Mouse (Mus musculus): ENCODE measurements around the gene Crybb3. TPM values are rescaled to one million over a fixed set of nuclear protein-coding genes. Genes with fewer than 3 reads are reported as not detected.
A peak's percentile ranks its signal among the peaks of the same experiment; 100 is the strongest.

Crybb3 gene
- polyA plus RNA-seq, 1 experiment from 2014 or later = 0.32 TPM

DNA sequence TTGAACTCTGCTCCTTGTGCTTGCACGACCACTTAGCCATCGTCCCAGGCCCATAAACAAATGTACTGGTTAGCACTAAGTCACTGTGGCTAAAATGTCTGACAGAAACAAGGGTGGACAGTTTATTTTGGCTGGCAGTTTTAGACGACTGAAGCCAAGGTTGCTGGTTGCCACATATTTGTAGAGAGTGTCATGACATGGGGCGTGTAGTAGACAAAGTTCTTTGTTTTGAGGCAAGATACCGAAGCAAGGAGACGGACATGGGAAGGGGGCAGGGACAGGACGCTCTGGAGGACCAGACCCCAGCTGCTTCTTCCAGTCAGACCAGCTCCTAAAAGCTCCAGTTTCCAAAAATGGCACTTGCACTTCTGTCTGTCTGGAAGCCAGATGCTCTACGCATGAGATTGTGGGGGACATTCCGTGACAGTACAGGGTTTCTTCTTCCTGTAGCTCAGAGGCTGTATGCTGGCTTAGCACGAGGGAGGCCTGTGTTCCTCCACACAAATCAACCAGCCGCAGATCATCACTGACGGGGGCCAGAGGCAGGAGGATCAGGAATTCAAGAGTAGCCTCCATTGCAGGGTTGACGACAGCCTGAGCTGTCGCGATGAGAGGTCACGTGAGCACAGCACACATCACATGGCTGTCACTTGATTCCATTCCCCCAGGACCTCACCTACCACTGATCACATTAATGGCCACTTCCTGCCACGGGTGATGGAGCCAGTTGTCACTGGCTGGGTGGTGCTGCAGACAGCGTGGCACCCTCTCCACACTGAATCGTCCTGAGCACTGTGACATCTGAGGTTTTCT, 1.2 kb upstream of the Crybb3 start:
- H3K27me3 ChIP-seq (replicated peaks) = no peaks in the 10 kb centered on the region
- no peaks in the 10 kb centered on the region for H3K9me3 ChIP-seq
- no peaks in the 10 kb centered on the region; the same call in 1 of the 2 replicates for H3K4me1 ChIP-seq
- no peak for ATAC-seq (ENCODE audit: low FRiP score, low read depth)
- no peak overlapping the region for H3K4me2 ChIP-seq (replicated peaks)
- no peaks in the 10 kb centered on the region for H3K36me3 ChIP-seq
- WGBS = 71% methylated on average over 19 of the region's 19 CpGs
- H3K27ac ChIP-seq = no peak overlapping the region
- no peak overlapping the region for H3K9ac ChIP-seq
- H3K4me3 ChIP-seq = no peak overlapping the region

- ATAC-seq (ENCODE audit: low FRiP score, low read depth) = no peak
- Histone ChIP-seq H3K4me2 (replicated peaks) (no peak overlapping the region), H3K9me3 (no peaks in the 10 kb centered on the region), H3K27me3 (replicated peaks) (no peaks in the 10 kb centered on the region), H3K27ac (no peak overlapping the region), H3K9ac (no peak overlapping the region), H3K4me1 (no peaks in the 10 kb centered on the region; the same call in 1 of the 2 replicates), H3K36me3 (no peaks in the 10 kb centered on the region), H3K4me3 (no peak overlapping the region)
- WGBS = 92% methylated on average over 9 of the region's 9 CpGs
Measured at GRCm38 (mm10) chr5:113081020-113081419, 364 bp downstream of the Crybb3 start.

- Histone ChIP-seq H3K27me3 (replicated peaks) (no peaks in the 10 kb centered on the region), H3K27ac (no peak overlapping the region), H3K9me3 (no peaks in the 10 kb centered on the region), H3K4me3 (no peak overlapping the region), H3K4me2 (replicated peaks) (peak overlapping the region; percentile 34), H3K9ac (no peak overlapping the region), H3K36me3 (no peaks in the 10 kb centered on the region), H3K4me1 (no peaks in the 10 kb centered on the region; the same call in 1 of the 2 replicates)
- WGBS = 21% methylated on average over 21 of the region's 21 CpGs
- ATAC-seq (ENCODE audit: low FRiP score, low read depth) = no peak
Measured at GRCm38 (mm10) chr5:113079783-113080182, 1.6 kb downstream of the Crybb3 start.

GRCm38 (mm10) chr5:113078686-113079085, 2.7 kb downstream of the Crybb3 start:
- no peaks in the 10 kb centered on the region for H3K36me3 ChIP-seq
- WGBS = 72% methylated on average over 5 of the region's 5 CpGs
- no peak overlapping the region for H3K4me2 ChIP-seq (replicated peaks)
- H3K9me3 ChIP-seq = no peaks in the 10 kb centered on the region
- no peaks in the 10 kb centered on the region for H3K27me3 ChIP-seq (replicated peaks)
- no peak overlapping the region for H3K27ac ChIP-seq
- no peak overlapping the region for H3K9ac ChIP-seq
- no peak for ATAC-seq (ENCODE audit: low FRiP score, low read depth)
- no peak overlapping the region for H3K4me3 ChIP-seq
- H3K4me1 ChIP-seq = no peaks in the 10 kb centered on the region; the same call in 1 of the 2 replicates

DNA sequence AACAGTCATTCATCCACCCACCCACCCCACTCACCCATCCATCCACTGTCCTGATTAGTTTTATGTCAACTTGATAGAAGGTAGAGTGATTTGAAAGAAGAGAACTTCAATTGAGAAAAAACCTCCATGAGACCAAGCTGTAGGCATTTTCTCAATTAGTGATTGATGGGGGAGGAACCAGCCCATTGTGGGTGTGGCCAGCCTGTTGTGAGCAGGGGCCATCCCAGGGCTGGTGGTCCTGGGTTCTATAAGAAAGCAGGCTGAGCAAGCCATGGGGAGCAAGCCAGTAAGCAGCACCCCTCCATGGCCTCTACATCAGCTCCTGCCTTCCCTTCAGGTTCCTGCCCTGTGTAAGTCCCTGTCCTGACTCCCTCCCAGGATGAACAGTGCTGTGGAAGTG, 11.4 kb downstream of the Crybb3 start, which contains the start of gene Crybb2:
Gene Crybb2, minus strand, starts transcription at position 101 of the 400 bp plus-strand sequence.
- no peaks in the 10 kb centered on the region for H3K36me3 ChIP-seq
- 0 out of 2 replicates have a peak, but pooled peaks cover 2% of the 10 kb centered on the region for H3K27me3 ChIP-seq (replicated peaks)
- ATAC-seq (ENCODE audit: low FRiP score, low read depth) = no peak
- H3K9me3 ChIP-seq = no peaks in the 10 kb centered on the region
- no peak within 1 kb of the TSS for H3K27ac ChIP-seq
- H3K9ac ChIP-seq = no peak within 1 kb of the TSS
- no peak within 1 kb of the TSS for H3K4me3 ChIP-seq
- H3K4me1 ChIP-seq = no peaks in the 10 kb centered on the region
- no peak within 1 kb of the TSS for H3K4me2 ChIP-seq (replicated peaks)

DNA sequence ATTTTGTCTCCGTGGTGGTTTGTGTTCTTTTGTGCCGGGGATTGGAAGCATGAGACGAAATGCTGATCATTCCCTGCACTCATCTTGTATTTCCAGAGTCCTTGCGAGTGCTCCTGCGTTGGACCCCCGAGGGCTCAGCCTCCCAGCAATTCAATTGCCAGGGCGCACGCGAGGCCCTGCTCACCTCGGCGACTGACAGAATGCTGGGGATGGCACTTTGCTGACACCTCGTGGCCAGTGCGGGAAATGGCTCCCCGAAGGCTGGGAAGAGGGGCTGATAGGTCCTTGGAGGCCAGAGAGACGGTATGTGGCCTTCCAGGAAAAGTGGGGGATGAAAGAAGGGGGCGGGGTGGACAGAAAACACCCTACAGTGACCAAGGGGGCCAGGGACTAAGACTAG, 27.1 kb downstream of the Crybb3 start:
- Histone ChIP-seq H3K27ac (no peak overlapping the region), H3K4me1 (0 out of 2 replicates have a peak, but pooled peaks cover 2% of the 10 kb centered on the region), H3K27me3 (replicated peaks) (0 out of 2 replicates have a peak, but pooled peaks cover 5% of the 10 kb centered on the region), H3K9me3 (no peaks in the 10 kb centered on the region), H3K36me3 (no peaks in the 10 kb centered on the region), H3K4me2 (replicated peaks) (no peak overlapping the region), H3K4me3 (no peak overlapping the region), H3K9ac (no peak overlapping the region)
- 4% methylated on average over 16 of the region's 16 CpGs for WGBS
- no peak for ATAC-seq (ENCODE audit: low FRiP score, low read depth)

DNA sequence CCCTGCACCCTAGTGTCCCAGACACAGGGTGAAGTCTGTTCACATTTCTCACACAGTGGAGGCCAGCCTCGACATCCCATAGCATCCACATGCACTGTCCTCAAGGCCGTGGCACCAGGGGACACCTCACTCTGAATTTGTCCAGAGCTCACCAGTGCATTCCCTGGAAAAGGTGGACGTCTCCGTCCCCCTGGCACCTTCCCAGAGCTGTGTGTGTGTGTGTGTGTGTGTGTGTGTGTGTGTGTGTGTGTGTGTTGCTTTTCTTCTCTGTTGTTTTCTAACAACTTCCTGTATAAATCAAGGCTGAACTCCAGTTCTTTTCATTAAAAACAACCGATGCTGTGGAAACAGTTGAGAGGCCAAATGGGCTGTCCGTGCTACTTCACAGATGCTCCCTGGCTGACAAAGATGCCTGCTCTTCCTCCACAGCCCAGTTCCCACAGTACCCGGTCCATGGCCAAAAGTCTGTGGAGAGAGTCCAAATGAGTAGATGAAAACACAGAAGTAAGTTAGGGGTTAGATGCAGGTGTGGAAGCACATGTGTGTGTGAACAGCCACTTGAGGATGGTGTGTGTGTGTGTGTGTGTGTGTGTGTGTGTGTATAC, 30.7 kb downstream of the Crybb3 start:
- Histone ChIP-seq H3K4me1 (peaks cover 2% of the 10 kb centered on the region; the same call in 1 of the 2 replicates), H3K9ac (no peak overlapping the region), H3K4me3 (no peak overlapping the region), H3K36me3 (no peaks in the 10 kb centered on the region), H3K9me3 (no peaks in the 10 kb centered on the region), H3K27ac (no peak overlapping the region), H3K27me3 (replicated peaks) (0 out of 2 replicates have a peak, but pooled peaks cover 5% of the 10 kb centered on the region), H3K4me2 (replicated peaks) (no peak overlapping the region)
- ATAC-seq (ENCODE audit: low FRiP score, low read depth) = no peak
- WGBS = 56% methylated on average over 7 of the region's 7 CpGs

DNA sequence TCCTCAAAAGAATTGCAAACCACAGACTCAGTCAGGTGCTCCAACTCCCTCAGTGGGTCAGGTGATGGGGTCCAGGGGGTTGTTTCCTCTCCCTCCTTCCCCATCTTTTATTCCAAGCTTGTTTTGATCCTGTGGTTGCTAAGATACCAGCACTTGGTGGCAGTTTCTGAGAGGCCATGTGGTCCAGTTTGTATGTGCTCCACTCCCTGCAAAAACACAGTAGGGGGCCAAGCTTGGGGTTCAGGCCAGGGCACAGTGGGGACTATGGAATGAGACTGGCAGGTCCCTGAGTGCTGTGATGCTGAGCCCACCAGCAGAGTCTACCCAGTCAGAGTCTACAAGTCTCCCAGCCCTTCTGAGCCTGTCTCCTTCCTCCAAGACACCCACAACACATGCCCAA, 31.5 kb downstream of the Crybb3 start:
- H3K9ac ChIP-seq = no peak overlapping the region
- no peak for ATAC-seq (ENCODE audit: low FRiP score, low read depth)
- H3K9me3 ChIP-seq = no peaks in the 10 kb centered on the region
- no peaks in the 10 kb centered on the region for H3K36me3 ChIP-seq
- H3K27ac ChIP-seq = no peak overlapping the region
- no peak overlapping the region for H3K4me2 ChIP-seq (replicated peaks)
- 0 out of 2 replicates have a peak, but pooled peaks cover 2% of the 10 kb centered on the region for H3K27me3 ChIP-seq (replicated peaks)
- no peak overlapping the region for H3K4me3 ChIP-seq
- H3K4me1 ChIP-seq = peaks cover 8% of the 10 kb centered on the region; the same call in 1 of the 2 replicates

GRCm38 (mm10) chr5:113045511-113046273, 35.7 kb downstream of the Crybb3 start:
- no peak for ATAC-seq (ENCODE audit: low FRiP score, low read depth)
- H3K36me3 ChIP-seq = no peaks in the 10 kb centered on the region
- no peaks in the 10 kb centered on the region for H3K9me3 ChIP-seq
- 84% methylated on average over 10 of the region's 10 CpGs for WGBS
- no peak overlapping the region for H3K9ac ChIP-seq
- no peak overlapping the region for H3K4me3 ChIP-seq
- H3K27me3 ChIP-seq (replicated peaks) = no peaks in the 10 kb centered on the region
- peaks cover 24% of the 10 kb centered on the region for H3K4me1 ChIP-seq
- no peak overlapping the region for H3K27ac ChIP-seq
- no peak overlapping the region for H3K4me2 ChIP-seq (replicated peaks)

- no peak overlapping the region for H3K4me3 ChIP-seq
- peaks cover 27% of the 10 kb centered on the region for H3K4me1 ChIP-seq
- H3K9ac ChIP-seq = no peak overlapping the region
- H3K4me2 ChIP-seq (replicated peaks) = no peak overlapping the region
- H3K27ac ChIP-seq = no peak overlapping the region
- 82% methylated on average over 8 of the region's 8 CpGs for WGBS
- no peaks in the 10 kb centered on the region for H3K36me3 ChIP-seq
- ATAC-seq (ENCODE audit: low FRiP score, low read depth) = no peak
- no peaks in the 10 kb centered on the region for H3K27me3 ChIP-seq (replicated peaks)
- no peaks in the 10 kb centered on the region for H3K9me3 ChIP-seq
Measured at GRCm38 (mm10) chr5:113043531-113043930, 37.9 kb downstream of the Crybb3 start.

DNA sequence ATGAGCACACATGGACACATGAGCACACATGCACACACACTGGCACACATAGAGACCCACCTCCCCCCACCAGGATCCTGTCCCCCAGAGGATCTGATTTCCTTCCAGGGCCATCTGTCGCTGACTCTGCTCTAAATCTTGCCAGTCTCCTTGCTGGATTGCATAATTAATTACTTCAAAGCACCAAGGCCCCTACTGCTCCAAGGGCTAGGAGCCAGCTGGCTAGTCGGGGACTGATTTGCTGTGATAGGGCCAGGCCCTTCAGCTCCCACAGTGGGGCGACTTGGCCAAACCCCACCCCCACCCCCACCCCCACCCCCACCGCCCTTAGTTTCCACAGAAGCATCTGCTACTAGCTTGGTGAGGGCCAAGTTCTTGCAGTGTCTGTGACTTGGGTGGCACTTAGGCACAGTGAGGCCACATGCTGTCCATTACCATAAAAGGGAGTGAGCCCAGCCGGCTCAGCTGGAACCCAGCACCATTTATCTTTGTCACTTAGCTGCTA, 39.8 kb downstream of the Crybb3 start:
- WGBS = 0% methylated on average over 5 of the region's 5 CpGs
- 0 out of 2 replicates have a peak overlapping the region, but pooled peaks have one; percentile 1 for H3K27ac ChIP-seq
- H3K9me3 ChIP-seq = no peaks in the 10 kb centered on the region
- no peak overlapping the region for H3K4me2 ChIP-seq (replicated peaks)
- no peak overlapping the region for H3K9ac ChIP-seq
- H3K4me3 ChIP-seq = no peak overlapping the region
- peak; percentile 93 for ATAC-seq (ENCODE audit: low FRiP score, low read depth)
- H3K36me3 ChIP-seq = no peaks in the 10 kb centered on the region
- H3K4me1 ChIP-seq = peaks cover 27% of the 10 kb centered on the region
- H3K27me3 ChIP-seq (replicated peaks) = no peaks in the 10 kb centered on the region

DNA sequence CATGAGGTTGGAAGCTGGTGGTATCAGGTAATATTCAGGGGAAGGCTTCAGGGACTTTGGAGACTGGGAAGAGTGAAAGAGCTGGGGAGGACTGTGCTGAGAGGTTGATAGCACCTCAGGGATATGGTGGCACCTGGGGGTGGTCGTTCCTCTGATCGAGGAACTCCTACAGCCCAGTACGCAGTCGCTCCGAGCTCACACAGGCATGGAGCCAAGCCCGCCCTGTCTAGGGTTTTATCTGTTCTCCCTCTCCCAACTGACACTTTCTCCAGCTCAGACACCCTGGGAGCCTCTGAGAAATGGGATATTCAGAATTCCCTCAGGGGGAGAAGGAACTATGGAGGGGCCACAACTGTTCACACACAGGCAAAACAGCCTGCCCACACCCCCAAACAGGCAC, 40.6 kb downstream of the Crybb3 start:
- Histone ChIP-seq H3K4me1 (peaks cover 27% of the 10 kb centered on the region), H3K36me3 (no peaks in the 10 kb centered on the region), H3K27ac (no peak overlapping the region), H3K4me2 (replicated peaks) (no peak overlapping the region), H3K4me3 (no peak overlapping the region), H3K27me3 (replicated peaks) (no peaks in the 10 kb centered on the region), H3K9ac (no peak overlapping the region), H3K9me3 (no peaks in the 10 kb centered on the region)
- WGBS = 75% methylated on average over 6 of the region's 6 CpGs
- no peak for ATAC-seq (ENCODE audit: low FRiP score, low read depth)

Data from neural tube, embryonic 12.5 days (tissue).